Mouse (Mus musculus): ENCODE measurements at regions not wholly inside any gene's neighbourhood (a gene's known extent, or its start where the extent isn't known, plus 50 kb on each side); places are given as distances from the start of the nearest gene placed in this dataset.
A peak's percentile ranks its signal among the peaks of the same experiment; 100 is the strongest.
"Not testable (repeated sequence)": the region's sequence is repeated elsewhere in the genome, so short reads cannot be mapped to it uniquely, and the experiment has no call there.

- Histone ChIP-seq H3K9ac (no peak overlapping the region), H3K27ac (no peak overlapping the region), H3K36me3 (no peaks in the 10 kb centered on the region), H3K4me3 (replicated peaks) (no peak overlapping the region), H3K4me1 (no peaks in the 10 kb centered on the region), H3K4me2 (no peak overlapping the region), H3K9me3 (replicated peaks) (no peaks in the 10 kb centered on the region), H3K27me3 (no peaks in the 10 kb centered on the region)
- 85% methylated on average over 2 of the region's 2 CpGs for WGBS
- ATAC-seq (replicated peaks; ENCODE audit: low FRiP score): no peak
Observed at GRCm38 (mm10) chr3:6051901-6052300, 301.3 kb downstream of the Gm8797 start.

GRCm38 (mm10) chr3:6083855-6084254 is 333.2 kb downstream of the Gm8797 start:
- 71% methylated on average over 1 of the region's 1 CpGs for WGBS
- no peak overlapping the region for H3K27ac ChIP-seq
- ATAC-seq (replicated peaks; ENCODE audit: low FRiP score): no peak
- H3K4me2 ChIP-seq: no peak overlapping the region
- H3K36me3 ChIP-seq: no peaks in the 10 kb centered on the region
- no peak overlapping the region for H3K4me3 ChIP-seq (replicated peaks)
- H3K9ac ChIP-seq: no peak overlapping the region
- H3K4me1 ChIP-seq: no peaks in the 10 kb centered on the region
- H3K9me3 ChIP-seq (replicated peaks): no peaks in the 10 kb centered on the region
- H3K27me3 ChIP-seq: no peaks in the 10 kb centered on the region

GRCm38 (mm10) chr3:6087267-6087666 is 336.7 kb downstream of the Gm8797 start:
- Histone ChIP-seq H3K27me3 (no peaks in the 10 kb centered on the region), H3K4me2 (no peak overlapping the region), H3K4me1 (no peaks in the 10 kb centered on the region), H3K4me3 (replicated peaks) (no peak overlapping the region), H3K36me3 (no peaks in the 10 kb centered on the region), H3K9me3 (replicated peaks) (no peaks in the 10 kb centered on the region), H3K9ac (no peak overlapping the region), H3K27ac (no peak overlapping the region)
- ATAC-seq (replicated peaks; ENCODE audit: low FRiP score): no peak
- WGBS: 77% methylated on average over 9 of the region's 9 CpGs

GRCm38 (mm10) chr3:6093931-6094330 is 343.3 kb downstream of the Gm8797 start:
- 74% methylated on average over 2 of the region's 2 CpGs for whole genome bisulfite sequencing

GRCm38 (mm10) chr3:6094410-6094809 is 343.8 kb downstream of the Gm8797 start:
- H3K36me3 ChIP-seq; H3K9ac ChIP-seq; H3K4me1 ChIP-seq; ATAC-seq (replicated peaks; ENCODE audit: low FRiP score); H3K9me3 ChIP-seq (replicated peaks); H3K27me3 ChIP-seq; H3K27ac ChIP-seq; H3K4me3 ChIP-seq (replicated peaks); H3K4me2 ChIP-seq: not testable (repeated sequence)

More at GRCm38 (mm10) chr3:6093931-6094330, 343.3 kb downstream of the Gm8797 start:
- no peak overlapping the region for H3K4me3 ChIP-seq (replicated peaks)
- H3K36me3 ChIP-seq: no peaks in the 10 kb centered on the region
- no peak overlapping the region for H3K27ac ChIP-seq
- no peak for ATAC-seq (replicated peaks; ENCODE audit: low FRiP score)
- H3K27me3 ChIP-seq: no peaks in the 10 kb centered on the region
- H3K4me2 ChIP-seq: no peak overlapping the region
- H3K4me1 ChIP-seq: no peaks in the 10 kb centered on the region
- H3K9ac ChIP-seq: no peak overlapping the region
- no peaks in the 10 kb centered on the region for H3K9me3 ChIP-seq (replicated peaks)

GRCm38 (mm10) chr3:6100863-6101262 is 350.3 kb downstream of the Gm8797 start:
- H3K4me3 ChIP-seq (replicated peaks): no peak overlapping the region
- no peak overlapping the region for H3K4me2 ChIP-seq
- ATAC-seq (replicated peaks; ENCODE audit: low FRiP score): no peak
- H3K9me3 ChIP-seq (replicated peaks): no peaks in the 10 kb centered on the region
- 87% methylated on average over 4 of the region's 4 CpGs for WGBS
- H3K27ac ChIP-seq: no peak overlapping the region
- H3K36me3 ChIP-seq: no peaks in the 10 kb centered on the region
- H3K27me3 ChIP-seq: no peaks in the 10 kb centered on the region
- H3K9ac ChIP-seq: no peak overlapping the region
- no peaks in the 10 kb centered on the region for H3K4me1 ChIP-seq

- ATAC-seq (replicated peaks; ENCODE audit: low FRiP score): no peak
- no peaks in the 10 kb centered on the region for H3K4me1 ChIP-seq
- no peaks in the 10 kb centered on the region for H3K27me3 ChIP-seq
- H3K9ac ChIP-seq: no peak overlapping the region
- WGBS: 57% methylated on average over 1 of the region's 1 CpGs
- H3K4me3 ChIP-seq (replicated peaks): no peak overlapping the region
- no peak overlapping the region for H3K4me2 ChIP-seq
- H3K36me3 ChIP-seq: no peaks in the 10 kb centered on the region
- H3K27ac ChIP-seq: no peak overlapping the region
- no peaks in the 10 kb centered on the region for H3K9me3 ChIP-seq (replicated peaks)
Observed at GRCm38 (mm10) chr3:6102866-6103265, 352.3 kb downstream of the Gm8797 start.

- Histone ChIP-seq H3K27ac (no peak overlapping the region), H3K9me3 (replicated peaks) (no peaks in the 10 kb centered on the region), H3K4me2 (no peak overlapping the region), H3K4me1 (no peaks in the 10 kb centered on the region), H3K27me3 (no peaks in the 10 kb centered on the region), H3K36me3 (no peaks in the 10 kb centered on the region), H3K4me3 (replicated peaks) (no peak overlapping the region), H3K9ac (no peak overlapping the region)
- ATAC-seq (replicated peaks; ENCODE audit: low FRiP score): no peak
- WGBS: 15% methylated on average over 2 of the region's 2 CpGs
Observed at GRCm38 (mm10) chr3:6106659-6107058, 356.1 kb downstream of the Gm8797 start.

- no peaks in the 10 kb centered on the region for H3K36me3 ChIP-seq
- no peaks in the 10 kb centered on the region for H3K4me1 ChIP-seq
- no peaks in the 10 kb centered on the region for H3K27me3 ChIP-seq
- no peak for ATAC-seq (replicated peaks; ENCODE audit: low FRiP score)
- H3K9ac ChIP-seq: no peak overlapping the region
- no peaks in the 10 kb centered on the region for H3K9me3 ChIP-seq (replicated peaks)
- no peak overlapping the region for H3K4me2 ChIP-seq
- H3K27ac ChIP-seq: no peak overlapping the region
- no peak overlapping the region for H3K4me3 ChIP-seq (replicated peaks)
- 77% methylated on average over 8 of the region's 8 CpGs for WGBS
Observed at GRCm38 (mm10) chr3:6107377-6108155, 357.0 kb downstream of the Gm8797 start.

- Histone ChIP-seq H3K9me3 (replicated peaks) (no peaks in the 10 kb centered on the region), H3K36me3 (no peaks in the 10 kb centered on the region), H3K4me1 (no peaks in the 10 kb centered on the region), H3K27me3 (no peaks in the 10 kb centered on the region), H3K9ac (no peak overlapping the region), H3K27ac (no peak overlapping the region), H3K4me2 (no peak overlapping the region), H3K4me3 (replicated peaks) (no peak overlapping the region)
- no peak for ATAC-seq (replicated peaks; ENCODE audit: low FRiP score)
- WGBS: 89% methylated on average over 1 of the region's 1 CpGs
Observed at GRCm38 (mm10) chr3:6118721-6119120, 368.1 kb downstream of the Gm8797 start.

GRCm38 (mm10) chr3:6135754-6136153 is 385.1 kb downstream of the Gm8797 start:
- not testable (repeated sequence) for ATAC-seq (replicated peaks; ENCODE audit: low FRiP score); H3K4me1 ChIP-seq; H3K4me2 ChIP-seq; H3K27me3 ChIP-seq; H3K4me3 ChIP-seq (replicated peaks); H3K36me3 ChIP-seq; H3K9me3 ChIP-seq (replicated peaks); H3K27ac ChIP-seq; H3K9ac ChIP-seq
- WGBS: 79% methylated on average over 9 of the region's 9 CpGs

- H3K4me2 ChIP-seq: no peak overlapping the region
- 94% methylated on average over 17 of the region's 17 CpGs for WGBS
- no peaks in the 10 kb centered on the region for H3K27me3 ChIP-seq
- H3K9me3 ChIP-seq (replicated peaks): no peaks in the 10 kb centered on the region
- H3K27ac ChIP-seq: no peak overlapping the region
- 0 out of 2 replicates have a peak, but pooled peaks have one; percentile 25 for ATAC-seq (replicated peaks; ENCODE audit: low FRiP score)
- H3K36me3 ChIP-seq: no peaks in the 10 kb centered on the region
- no peaks in the 10 kb centered on the region for H3K4me1 ChIP-seq
- no peak overlapping the region for H3K4me3 ChIP-seq (replicated peaks)
- H3K9ac ChIP-seq: no peak overlapping the region
Observed at GRCm38 (mm10) chr3:6137374-6137773, 386.8 kb downstream of the Gm8797 start.

- Histone ChIP-seq H3K4me2 (no peak overlapping the region), H3K4me1 (no peaks in the 10 kb centered on the region), H3K27me3 (no peaks in the 10 kb centered on the region), H3K9me3 (replicated peaks) (no peaks in the 10 kb centered on the region; the same call in 1 of the 2 replicates), H3K9ac (no peak overlapping the region), H3K36me3 (no peaks in the 10 kb centered on the region), H3K4me3 (replicated peaks) (no peak overlapping the region), H3K27ac (no peak overlapping the region)
- 28% methylated on average over 1 of the region's 1 CpGs for whole genome bisulfite sequencing
- no peak for ATAC-seq (replicated peaks; ENCODE audit: low FRiP score)
Observed at GRCm38 (mm10) chr3:6173775-6174174, 423.2 kb downstream of the Gm8797 start.

All from kidney, embryonic 15.5 days (tissue).